Mouse (Mus musculus) yolk sac, embryonic 10.5 days (tissue): Measurements from ENCODE around the gene Nrbp1.

Source experiments
- DNase-seq: peaks from one replicate; pipeline ENCODE4 v3.0.0-alpha.2; 2017; ENCODE audit warnings: low spot score

Nrbp1 gene

GRCm38 (mm10) chr5:31240637-31241521 lies at the start of gene Nrbp1, which contains the start of gene Gm9970:
Nrbp1 (plus strand) TSS chr5:31240864.
Gm9970 (minus strand) TSS chr5:31241232.
- peak; percentile 94 for DNase-seq

- no peak for DNase-seq
These were observed 48.4 kb upstream of the Nrbp1 start for GRCm38 (mm10) chr5:31192045-31192938.

- peak; percentile 99 for DNase-seq
These were observed 47.6 kb upstream of the Nrbp1 start, which contains the start of the genes Snx17 and Eif2b4 for GRCm38 (mm10) chr5:31192939-31193630. Snx17 (plus strand) TSS chr5:31193227. Eif2b4 (minus strand) TSS chr5:31193430.

- no peak for DNase-seq
These were observed 46.9 kb upstream of the Nrbp1 start for GRCm38 (mm10) chr5:31193631-31194281.

GRCm38 (mm10) chr5:31194486-31195485 lies 45.9 kb upstream of the Nrbp1 start:
- DNase-seq = no peak

GRCm38 (mm10) chr5:31195671-31196070 lies 45.0 kb upstream of the Nrbp1 start:
- no peak for DNase-seq

GRCm38 (mm10) chr5:31196207-31196606 lies 44.5 kb upstream of the Nrbp1 start:
- DNase-seq = no peak

- DNase-seq = no peak
These were observed 43.6 kb upstream of the Nrbp1 start for GRCm38 (mm10) chr5:31197072-31197471.

- DNase-seq = no peak
These were observed 42.5 kb upstream of the Nrbp1 start for GRCm38 (mm10) chr5:31198170-31198569.

- peak; percentile 19 for DNase-seq
These were observed 41.9 kb upstream of the Nrbp1 start for GRCm38 (mm10) chr5:31198616-31199320.

- DNase-seq = no peak
These were observed 41.3 kb upstream of the Nrbp1 start for GRCm38 (mm10) chr5:31199321-31199892.

- no peak for DNase-seq
These were observed 40.8 kb upstream of the Nrbp1 start for GRCm38 (mm10) chr5:31199893-31200292.

- no peak for DNase-seq
These were observed 40.3 kb upstream of the Nrbp1 start for GRCm38 (mm10) chr5:31200327-31200768.

GRCm38 (mm10) chr5:31201042-31201741 lies 39.5 kb upstream of the Nrbp1 start:
- no peak for DNase-seq

GRCm38 (mm10) chr5:31201742-31202590 lies 38.7 kb upstream of the Nrbp1 start, which contains the start of gene Zfp513:
Zfp513 (minus strand) TSS chr5:31202303.
- DNase-seq = peak; percentile 98

- DNase-seq = peak; percentile 25
These were observed 37.7 kb upstream of the Nrbp1 start for GRCm38 (mm10) chr5:31202933-31203332.

GRCm38 (mm10) chr5:31203866-31204265 lies 36.8 kb upstream of the Nrbp1 start:
- no peak for DNase-seq
